Mouse (Mus musculus) layer of hippocampus, adult 9-11 months (tissue): Measurements from ENCODE around the gene Klrb1.
"Not testable (repeated sequence)": the region's sequence is repeated elsewhere in the genome, so short reads cannot be mapped to it uniquely, and the experiment has no call there.

Experiments
- DNase-seq: peaks from one replicate; pipeline ENCODE4 v3.0.0; 2022

Gene Klrb1

GRCm38 (mm10) chr6:128722959-128723358 lies at the start of gene Klrb1:
Gene Klrb1, minus strand, starts transcription at chr6:128723059.
- no peak for DNase-seq

DNA sequence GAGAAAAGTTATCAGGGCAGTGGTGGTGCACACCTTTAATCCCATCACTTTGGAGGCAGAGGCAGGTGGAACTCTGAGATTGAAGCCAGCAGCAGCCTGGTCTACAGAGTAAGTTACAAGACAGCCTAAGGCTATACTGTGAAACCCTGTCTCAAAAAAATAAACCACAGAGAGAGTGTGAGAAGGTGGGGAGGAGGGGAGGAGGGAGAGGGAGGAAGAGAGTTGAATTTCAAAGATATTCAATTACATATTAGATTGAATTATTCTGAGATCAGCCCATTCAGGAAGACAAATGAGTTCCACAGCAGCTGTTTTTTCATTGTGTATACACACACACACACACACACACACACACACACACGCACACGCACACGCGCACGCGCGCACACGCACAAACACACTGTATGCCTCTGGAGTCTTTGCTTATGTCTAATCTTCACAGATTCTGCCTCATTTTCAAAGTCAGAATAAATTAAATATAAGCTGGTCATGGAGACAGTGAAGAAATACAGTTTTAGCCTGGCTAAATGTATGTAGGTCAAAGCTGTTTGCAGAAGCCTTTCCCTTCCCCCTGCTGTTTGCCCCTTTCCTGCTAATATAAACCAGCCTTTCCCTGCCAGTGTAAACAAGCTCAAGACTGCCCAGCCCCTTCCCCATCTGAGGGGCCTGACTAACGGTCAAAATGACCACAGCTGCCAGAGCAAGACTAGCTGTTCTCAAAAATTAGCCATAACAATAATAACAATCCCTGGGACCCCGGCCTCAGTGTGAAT lies 46.8 kb upstream of the Klrb1 start:
- DNase-seq = no peak

- no peak for DNase-seq
Measured at GRCm38 (mm10) chr6:128768047-128768446, 45.2 kb upstream of the Klrb1 start.

DNA sequence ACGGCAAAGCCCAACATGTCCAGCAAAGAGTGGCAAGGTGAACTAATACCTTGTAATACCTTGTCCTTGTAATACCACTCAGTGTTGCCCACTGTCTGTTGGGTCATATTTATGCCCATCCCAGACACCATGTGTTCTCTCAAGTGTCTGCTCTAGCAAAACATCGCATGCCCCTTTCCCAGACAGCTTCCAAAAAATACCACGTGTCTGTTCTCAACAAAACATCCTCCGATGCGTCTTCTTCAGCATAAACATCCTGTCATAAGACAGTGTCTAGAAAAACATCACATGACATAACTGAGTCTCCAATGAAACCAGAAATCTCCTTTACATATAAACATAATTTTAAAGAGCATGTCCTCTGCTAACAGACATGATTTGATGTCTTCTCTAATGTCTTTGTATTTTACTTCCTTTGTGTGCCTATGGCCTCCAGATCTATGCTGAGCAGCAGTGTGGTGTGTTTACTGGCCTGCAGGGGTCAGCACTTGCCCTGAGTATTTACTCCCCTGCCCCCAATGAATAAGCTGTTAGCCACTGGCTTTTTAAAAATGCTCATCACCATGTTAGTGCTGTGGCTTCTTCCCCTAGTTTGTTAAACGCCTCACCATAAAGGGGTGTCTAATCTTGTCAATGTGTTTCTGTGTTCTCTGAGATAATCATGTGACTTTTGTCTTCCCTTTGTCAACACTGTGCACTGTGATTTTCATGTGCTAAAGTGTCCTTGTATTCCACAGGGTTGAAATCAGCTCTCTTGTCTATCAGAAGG lies 43.8 kb upstream of the Klrb1 start:
- DNase-seq = not testable (repeated sequence)

- no peak for DNase-seq
Measured at GRCm38 (mm10) chr6:128765211-128765610, 42.4 kb upstream of the Klrb1 start.

DNA sequence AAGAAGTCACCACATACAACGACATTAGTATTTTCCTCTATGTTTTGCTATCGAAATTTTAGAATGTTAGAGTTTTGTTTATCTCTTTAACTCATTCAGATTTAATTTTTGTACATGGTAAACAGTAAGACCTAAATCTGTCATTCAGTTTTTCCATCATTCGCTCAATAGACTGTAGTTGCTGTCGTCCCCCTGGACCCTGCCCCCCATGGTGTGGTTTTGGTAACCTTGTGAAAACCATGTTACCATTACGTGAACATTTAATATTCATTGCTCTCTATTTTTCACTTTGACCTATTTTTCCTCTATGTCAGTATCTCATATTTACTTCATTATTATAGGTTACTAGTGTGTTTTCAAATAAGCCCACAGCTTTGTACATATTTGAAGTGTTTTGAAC lies 41.7 kb upstream of the Klrb1 start:
- no peak for DNase-seq

DNA sequence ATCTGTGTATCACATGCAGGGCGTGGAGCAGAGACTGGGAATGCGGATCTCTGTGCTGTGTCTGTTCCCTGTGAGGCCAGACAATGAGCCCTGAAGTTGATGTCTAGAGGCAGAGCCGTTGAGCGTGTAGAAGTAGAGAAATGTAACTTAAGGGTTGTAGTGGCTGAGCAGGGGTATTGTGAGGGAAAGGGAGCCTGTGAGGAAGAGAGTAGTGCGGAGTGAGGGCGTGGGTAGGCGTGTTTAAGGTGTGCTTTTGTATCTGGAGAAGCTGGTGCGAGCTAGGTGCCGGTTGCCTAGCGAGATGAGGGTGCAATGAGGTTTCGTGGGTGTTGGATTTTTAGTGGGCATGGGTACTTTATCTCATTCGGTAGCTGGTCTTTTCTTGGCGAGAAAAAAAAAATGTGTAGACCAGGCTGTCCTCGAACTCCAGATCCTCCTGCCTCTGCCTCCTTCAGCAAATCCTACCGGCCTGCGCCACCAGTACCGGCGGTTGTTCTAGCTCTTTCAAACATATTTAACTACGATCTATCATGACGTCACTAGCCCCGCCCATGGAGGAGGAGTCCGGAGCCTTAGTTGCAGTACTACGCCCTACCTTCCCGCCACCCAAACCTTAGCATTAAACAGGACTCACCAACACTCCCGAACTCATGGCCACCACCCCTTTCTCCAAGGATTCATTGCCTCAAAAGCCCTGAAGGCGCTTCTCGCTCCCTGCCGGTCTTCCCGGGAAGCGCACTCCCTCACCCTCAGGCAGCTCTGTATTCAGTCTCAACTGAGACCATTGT lies 41.1 kb upstream of the Klrb1 start:
- DNase-seq = peak; percentile 99

- DNase-seq = not testable (repeated sequence)
Measured at GRCm38 (mm10) chr6:128762892-128763670, 40.2 kb upstream of the Klrb1 start.

DNA sequence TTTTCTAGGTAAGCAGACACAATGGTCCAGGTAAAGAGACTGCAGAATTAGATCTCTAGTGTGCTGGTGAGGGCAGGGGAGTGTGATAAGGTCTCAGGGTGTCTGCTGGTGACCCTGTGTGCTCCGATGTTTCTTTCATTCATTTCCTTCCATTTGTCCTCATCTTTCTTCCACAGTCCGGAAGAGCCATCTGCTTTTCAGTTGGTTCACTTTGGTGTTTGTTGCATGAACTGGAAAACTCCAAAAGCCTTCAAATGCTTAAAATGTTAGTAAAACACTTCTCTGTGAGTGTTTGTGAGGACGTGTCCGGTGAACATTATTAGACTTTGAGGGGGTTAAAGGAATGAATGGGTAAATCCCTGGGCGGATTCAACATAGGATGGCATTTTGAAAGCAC lies 38.3 kb upstream of the Klrb1 start:
- no peak for DNase-seq

DNA sequence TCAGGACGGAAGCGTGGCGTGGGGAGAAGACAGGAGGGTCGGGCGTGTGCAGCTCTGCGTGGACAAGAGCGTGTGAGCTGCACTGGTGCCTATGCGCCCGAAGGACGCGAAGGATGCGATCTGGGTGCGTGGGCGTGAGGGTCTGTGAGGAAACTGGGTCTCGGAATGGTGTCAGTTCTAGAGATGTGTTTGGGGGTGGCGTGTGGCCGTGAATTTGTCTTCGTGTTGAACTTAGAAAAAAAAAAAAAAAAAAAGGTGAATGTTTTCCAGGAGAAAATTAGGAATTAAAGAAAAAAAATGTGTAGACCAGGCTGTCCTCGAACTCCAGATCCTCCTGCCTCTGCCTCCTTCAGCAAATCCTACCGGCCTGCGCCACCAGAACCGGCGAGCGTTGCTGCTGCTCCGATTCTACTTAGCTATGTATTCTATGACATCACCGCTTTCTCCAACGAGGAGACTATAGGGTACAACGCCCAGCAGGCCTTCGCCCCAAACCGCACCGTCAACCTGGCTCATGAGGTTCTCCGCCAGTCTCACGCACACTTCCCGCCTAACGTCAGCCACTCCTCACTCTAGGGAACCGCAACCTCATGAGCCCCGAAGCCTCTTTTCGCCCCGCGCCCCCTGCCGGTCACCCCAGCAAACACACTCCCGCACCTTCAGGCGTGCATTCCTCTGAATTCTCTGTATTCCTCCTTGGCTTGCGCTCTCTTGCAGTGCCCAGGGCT lies 37.7 kb upstream of the Klrb1 start:
- peak; percentile 86 for DNase-seq

GRCm38 (mm10) chr6:128760016-128760415 lies 37.2 kb upstream of the Klrb1 start:
- peak; percentile 86 for DNase-seq

DNA sequence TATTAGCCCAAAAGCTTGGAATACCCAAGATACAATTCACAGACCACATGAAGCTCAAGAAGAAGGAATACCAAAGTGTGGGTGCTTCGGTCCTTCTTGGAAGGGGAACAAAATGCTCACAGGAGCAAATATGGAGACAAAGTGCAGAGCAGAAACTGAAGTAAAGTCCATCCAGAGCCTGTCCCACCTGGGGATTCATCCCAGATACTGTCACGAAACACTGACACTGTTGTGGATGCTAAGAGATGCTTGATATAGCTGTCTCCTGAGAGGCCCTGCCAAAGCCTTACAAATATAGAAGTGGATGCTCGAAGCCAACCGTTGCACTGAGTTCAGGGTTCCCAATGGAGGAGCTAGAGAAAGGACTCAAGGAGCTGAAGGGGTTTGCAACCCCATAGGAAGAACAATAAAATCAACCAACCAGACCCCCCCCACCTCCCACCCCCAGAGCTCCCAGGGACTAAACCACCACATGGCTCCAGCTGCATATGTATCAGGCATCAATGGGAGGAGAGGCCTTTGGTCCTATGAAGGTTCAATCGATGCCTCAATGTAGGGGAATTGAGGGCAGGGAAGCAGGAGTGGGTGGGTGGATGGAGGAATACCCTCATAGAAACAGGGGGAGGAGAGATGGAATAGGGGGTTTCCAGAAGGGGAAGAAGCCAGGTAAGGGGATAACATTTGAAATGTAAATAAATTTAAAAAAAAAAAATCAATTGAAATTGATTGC lies 36.5 kb upstream of the Klrb1 start:
- DNase-seq = no peak

GRCm38 (mm10) chr6:128755402-128755763 lies 32.5 kb upstream of the Klrb1 start:
- not testable (repeated sequence) for DNase-seq

- DNase-seq = not testable (repeated sequence)
Measured at GRCm38 (mm10) chr6:128754748-128755401, 32.0 kb upstream of the Klrb1 start.

DNA sequence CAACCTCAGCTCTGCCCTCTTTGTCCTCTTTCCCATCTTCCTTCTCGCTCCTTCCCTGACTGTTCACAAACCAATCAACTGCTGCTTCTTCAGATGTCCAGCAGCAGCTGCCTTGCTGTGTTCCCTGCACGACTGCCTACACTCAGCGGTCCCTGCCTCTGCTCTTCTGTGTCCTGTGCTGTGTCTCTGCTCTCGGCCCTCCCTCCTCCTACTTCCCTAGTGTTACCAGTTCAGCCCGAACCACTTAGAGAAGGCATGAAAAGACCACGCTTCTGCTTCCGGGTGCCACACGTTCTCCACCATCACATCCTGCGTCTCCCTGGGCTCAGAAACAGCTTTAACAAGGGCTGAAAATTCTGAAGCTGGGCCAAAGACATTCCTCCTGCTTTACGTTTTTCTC lies 31.4 kb upstream of the Klrb1 start:
- not testable (repeated sequence) for DNase-seq

DNA sequence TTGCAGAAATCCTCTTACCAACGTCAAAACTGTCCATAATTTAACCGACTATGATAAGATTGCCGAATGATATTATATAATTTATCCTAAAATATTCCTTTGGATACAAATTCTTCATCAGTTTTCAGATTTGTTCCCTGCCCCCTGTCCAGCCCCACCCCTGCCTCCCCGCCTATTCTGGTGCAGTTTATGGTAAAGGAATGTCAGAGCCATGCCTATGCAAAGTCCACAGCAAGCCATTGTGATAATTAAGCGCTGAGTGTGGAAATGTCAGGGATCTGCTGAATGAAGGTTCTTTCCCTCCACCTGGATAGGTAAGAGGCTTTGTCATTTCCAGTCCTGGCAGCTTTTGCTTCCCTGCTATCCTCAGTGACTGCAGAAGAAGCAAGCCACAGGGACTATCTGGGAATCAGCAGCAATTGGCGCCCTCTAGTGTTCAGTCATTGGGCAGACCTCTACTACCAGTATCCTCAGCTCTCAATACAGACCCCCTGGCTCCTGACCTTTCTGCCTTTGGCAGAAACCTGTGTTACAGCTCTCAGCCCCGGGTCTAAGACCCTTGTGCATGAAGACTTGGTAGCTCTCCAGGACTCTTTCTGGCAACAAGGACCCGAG lies 30.9 kb upstream of the Klrb1 start:
- DNase-seq = peak; percentile 88

GRCm38 (mm10) chr6:128747006-128747405 lies 24.1 kb upstream of the Klrb1 start:
- not testable (repeated sequence) for DNase-seq

DNA sequence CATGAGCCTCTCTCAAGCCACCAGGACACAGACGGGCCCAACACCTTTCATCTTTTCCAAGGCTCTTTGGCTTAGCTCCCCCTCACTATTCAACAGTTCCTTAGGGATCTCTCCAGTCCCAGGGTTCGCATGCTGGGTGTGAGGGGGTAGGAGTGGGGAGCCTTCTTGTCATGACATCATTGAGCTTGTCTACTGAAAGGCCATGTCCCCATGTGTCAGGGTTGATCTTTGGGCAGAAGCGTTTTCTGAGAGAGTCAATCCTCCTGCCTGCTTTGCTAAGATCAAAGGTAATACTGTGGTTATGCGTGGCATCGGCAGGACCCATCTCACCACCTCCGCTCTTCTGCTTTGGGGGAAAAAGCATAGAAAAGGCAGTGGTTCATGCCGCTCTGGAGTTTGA lies 14.6 kb upstream of the Klrb1 start:
- DNase-seq = no peak

GRCm38 (mm10) chr6:128736100-128736499 lies 13.2 kb upstream of the Klrb1 start:
- DNase-seq = no peak

DNA sequence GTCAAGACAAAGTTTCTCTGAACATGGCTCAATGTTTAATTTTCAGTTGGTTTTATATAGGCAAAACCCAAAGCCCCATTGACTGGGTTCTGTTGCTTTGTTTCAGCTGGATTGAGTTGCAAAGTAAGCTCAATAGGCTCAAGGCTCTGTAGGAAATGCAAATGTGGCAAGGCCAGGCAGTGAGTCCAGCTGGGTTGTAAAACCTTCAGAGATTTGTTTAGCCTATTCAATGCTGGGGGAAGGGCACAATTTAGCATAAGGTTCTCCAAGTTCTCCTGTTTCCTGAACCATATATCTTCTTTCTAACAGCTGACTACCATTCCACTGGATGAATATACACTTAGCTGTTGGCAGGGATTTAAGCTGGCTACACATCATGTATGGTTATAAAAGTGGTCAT lies 12.0 kb upstream of the Klrb1 start:
- no peak for DNase-seq
